Mouse (Mus musculus) midbrain, embryonic 13.5 days (tissue): ENCODE results near the gene E2f6. TPM values are rescaled to one million over a fixed set of nuclear protein-coding genes. Genes with fewer than 3 reads are reported as not detected.

Experiments used
- ATAC-seq: fragments of 200-750 bp; cut with Nextera tagmentation; 2 replicates; pipeline ENCODE4 v1.8.0; 2017; ENCODE audit warnings: mild to moderate bottlenecking, moderate TSS enrichment, moderate library complexity
- H3K27ac ChIP-seq: fragments of 300-500 bp; sonication (generic); 2 replicates; pipeline ENCODE4 v1.5.1; 2015; ENCODE audit warnings: inconsistent platforms, mild to moderate bottlenecking, moderate library complexity
- H3K27me3 ChIP-seq: fragments of 300-500 bp; sonication (generic); 2 replicates; pipeline ENCODE4 v1.6.1; 2015; ENCODE audit warnings: mild to moderate bottlenecking, inconsistent platforms
- H3K36me3 ChIP-seq: fragments of 300-500 bp; sonication (generic); 2 replicates; pipeline ENCODE4 v1.6.1; 2015; ENCODE audit warnings: mild to moderate bottlenecking, inconsistent platforms
- H3K4me1 ChIP-seq: fragments of 300-500 bp; sonication (generic); replicated peaks from 2 replicates; pipeline ENCODE4 v1.6.1; 2015; ENCODE audit warnings: inconsistent platforms
- H3K4me2 ChIP-seq: fragments of 300-500 bp; sonication (generic); replicated peaks from 2 replicates; pipeline ENCODE4 v1.6.1; 2015; ENCODE audit warnings: moderate library complexity, mild to moderate bottlenecking, inconsistent platforms
- H3K4me3 ChIP-seq: fragments of 300-500 bp; sonication (generic); replicated peaks from 2 replicates; pipeline ENCODE4 v1.5.1; 2015; ENCODE audit warnings: mild to moderate bottlenecking, inconsistent platforms
- H3K9ac ChIP-seq: fragments of 300-500 bp; sonication (generic); replicated peaks from 2 replicates; pipeline ENCODE4 v1.6.1; 2015; ENCODE audit warnings: mild to moderate bottlenecking, inconsistent platforms
- H3K9me3 ChIP-seq: fragments of 300-500 bp; sonication (generic); 2 replicates; pipeline ENCODE4 v1.6.1; 2016; ENCODE audit warnings: mild to moderate bottlenecking, inconsistent platforms
- WGBS: fragments of 180-500 bp; shearing (Covaris S2); methylation state at CpG from one replicate; pipeline ENCODE4 v1.1.7; 2015; 5-methylcytosine and 5-hydroxymethylcytosine counted together
- polyA plus RNA-seq: library from polyadenylated mRNA; unstranded; fragments of >200 nt; fragmentation: Nextera tagmentation; extraction: Ambion mirVana; gene quantifications from 2 replicates; pipeline ENCODE4 v1.2.1, GENCODE M21; 2015

The E2f6 gene
- polyA plus RNA-seq, 1 experiment from 2014 or later: 49.5 TPM

DNA sequence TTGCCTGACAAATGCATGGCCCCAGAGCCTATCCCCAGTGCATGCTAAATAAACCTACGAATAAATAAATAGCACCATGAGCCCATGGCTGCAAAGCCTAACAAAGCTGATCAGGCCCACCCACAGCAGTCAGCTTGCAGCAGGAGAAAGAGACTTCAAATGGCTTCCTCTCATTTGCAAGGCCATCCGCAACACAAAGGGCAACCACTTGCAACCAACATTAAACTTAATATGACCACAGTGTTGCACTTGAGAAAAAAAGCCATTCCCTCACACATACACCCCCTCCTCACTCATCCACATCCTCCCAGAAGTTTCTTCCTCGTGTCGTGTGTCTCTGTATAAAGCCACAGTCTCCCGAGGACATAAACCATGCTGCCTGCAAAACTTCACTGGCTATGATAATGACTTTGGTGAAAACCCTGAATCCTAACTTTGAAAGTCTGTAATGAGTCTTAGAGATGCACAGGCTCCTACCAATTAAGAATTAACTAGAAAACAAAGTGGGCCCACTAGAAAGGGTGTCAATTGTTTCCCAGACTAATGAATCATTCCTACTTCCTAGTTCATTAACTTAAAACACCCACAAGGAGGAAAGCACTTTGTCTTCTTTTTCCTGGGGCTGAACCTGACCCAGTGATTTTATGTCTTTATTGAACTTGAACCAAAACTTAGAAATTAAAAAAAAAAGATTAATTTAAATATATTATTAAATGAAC lies 7.4 kb upstream of the E2f6 start:
- 12% methylated on average over 5 of the region's 5 CpGs for WGBS
- Histone ChIP-seq H3K4me3 (no peak overlapping the region), H3K4me1 (peaks cover 33% of the 10 kb centered on the region), H3K36me3 (no peaks in the 10 kb centered on the region), H3K4me2 (no peak overlapping the region), H3K9me3 (no peaks in the 10 kb centered on the region), H3K9ac (no peak overlapping the region), H3K27me3 (peaks cover 21% of the 10 kb centered on the region), H3K27ac (no peak overlapping the region)
- ATAC-seq: no peak

DNA sequence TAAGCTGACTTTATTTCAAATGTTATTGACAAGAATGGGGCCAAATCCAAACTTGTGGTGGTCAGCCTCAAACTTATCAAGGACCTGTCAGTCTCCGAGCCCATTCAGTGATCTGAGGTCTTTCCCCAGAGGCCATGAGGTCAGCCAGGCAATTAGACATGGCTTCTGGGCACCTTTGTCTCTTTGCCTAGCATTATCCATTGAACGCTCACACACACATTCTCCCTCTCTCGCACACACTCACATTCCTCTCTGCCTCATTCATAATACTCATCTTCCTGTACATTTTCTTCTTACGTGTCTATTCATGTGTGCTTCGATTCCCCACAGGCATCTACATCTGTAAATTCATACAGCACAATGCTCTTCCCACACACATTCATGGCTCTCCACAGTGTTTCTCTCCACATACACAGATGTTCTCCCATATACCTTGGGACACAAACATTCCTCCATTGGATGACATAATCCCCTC lies 6.8 kb upstream of the E2f6 start:
- Histone ChIP-seq H3K4me3 (no peak overlapping the region), H3K9me3 (no peaks in the 10 kb centered on the region), H3K27ac (no peak overlapping the region), H3K4me1 (peaks cover 28% of the 10 kb centered on the region), H3K9ac (no peak overlapping the region), H3K4me2 (no peak overlapping the region), H3K36me3 (no peaks in the 10 kb centered on the region), H3K27me3 (peaks cover 23% of the 10 kb centered on the region)
- no peak for ATAC-seq
- 10% methylated on average over 5 of the region's 5 CpGs for WGBS

DNA sequence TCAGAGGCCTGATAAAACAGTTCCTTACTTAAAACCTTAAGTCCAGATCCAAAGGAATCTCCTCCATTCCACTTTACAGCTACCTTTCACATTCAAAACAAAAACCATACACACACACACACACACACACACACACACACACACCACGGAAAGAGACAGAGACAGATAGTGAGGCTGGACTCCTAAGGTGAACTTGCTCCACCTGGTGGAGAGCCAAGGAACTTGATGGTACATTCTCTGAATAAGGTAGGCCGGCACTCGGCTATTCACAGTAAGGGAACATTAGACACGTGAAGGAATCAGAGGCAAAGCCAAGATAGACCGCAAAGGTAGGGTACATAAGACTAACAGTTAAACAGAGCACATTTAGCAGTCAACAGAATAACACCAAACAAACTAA lies 5.3 kb upstream of the E2f6 start:
- WGBS: 3% methylated on average over 5 of the region's 5 CpGs
- Histone ChIP-seq H3K36me3 (no peaks in the 10 kb centered on the region), H3K4me3 (no peak overlapping the region), H3K9ac (no peak overlapping the region), H3K9me3 (no peaks in the 10 kb centered on the region), H3K4me1 (peaks cover 16% of the 10 kb centered on the region), H3K4me2 (no peak overlapping the region), H3K27me3 (peaks cover 35% of the 10 kb centered on the region), H3K27ac (no peak overlapping the region)
- ATAC-seq: peak; percentile 75

DNA sequence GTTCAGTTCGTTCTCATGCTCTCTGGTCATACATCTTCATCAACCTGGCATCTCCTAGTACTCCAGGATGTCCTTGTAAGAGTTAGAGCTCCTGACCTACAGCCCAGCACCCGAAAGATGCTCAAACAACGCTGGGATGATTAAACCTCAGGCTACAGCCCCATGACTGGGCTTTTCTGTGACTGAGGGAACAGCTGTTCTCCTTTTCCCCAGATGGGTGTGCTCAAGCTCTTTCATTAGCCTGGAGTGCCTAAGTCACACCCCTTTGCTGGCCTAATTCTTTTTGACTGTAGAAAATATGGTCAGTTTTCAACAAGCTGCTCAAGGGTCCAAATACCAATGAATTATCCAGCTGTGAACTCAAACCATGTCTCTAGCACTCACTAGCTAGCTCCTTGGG lies 2.7 kb upstream of the E2f6 start:
- ATAC-seq: peak; percentile 34; the same call in 1 of the 2 replicates
- H3K4me1 ChIP-seq: peaks cover 29% of the 10 kb centered on the region
- H3K27ac ChIP-seq: no peak overlapping the region
- H3K9me3 ChIP-seq: no peaks in the 10 kb centered on the region
- H3K36me3 ChIP-seq: no peaks in the 10 kb centered on the region
- H3K4me2 ChIP-seq: no peak overlapping the region
- H3K9ac ChIP-seq: no peak overlapping the region
- H3K4me3 ChIP-seq: no peak overlapping the region
- peaks cover 35% of the 10 kb centered on the region for H3K27me3 ChIP-seq
- WGBS: 49% methylated on average over 3 of the region's 3 CpGs

DNA sequence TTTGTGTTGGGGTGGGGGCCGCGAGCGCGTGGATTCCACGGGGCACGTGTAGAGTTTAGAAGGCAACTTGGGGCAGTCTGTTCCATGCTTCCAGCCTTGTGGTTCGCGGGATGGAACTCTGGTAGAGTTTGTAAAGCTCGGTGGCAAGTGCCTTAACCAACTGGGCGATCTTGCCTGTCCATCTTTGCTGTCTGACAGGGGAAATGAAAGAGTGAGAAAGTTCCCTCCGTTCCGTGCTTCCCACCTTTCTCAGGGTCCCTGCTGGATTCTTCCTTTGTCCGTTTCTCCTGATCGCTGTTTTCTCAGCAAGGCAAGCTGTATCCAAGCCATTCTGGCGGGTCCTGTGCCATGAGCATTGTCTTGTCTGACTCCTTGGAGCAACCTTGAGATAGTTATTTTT lies 714 bp downstream of the E2f6 start:
- ATAC-seq: peak; percentile 38
- peak overlapping the region; percentile 85 for H3K4me2 ChIP-seq
- peak overlapping the region; percentile 89 for H3K9ac ChIP-seq
- peaks cover 30% of the 10 kb centered on the region for H3K27me3 ChIP-seq
- no peaks in the 10 kb centered on the region for H3K9me3 ChIP-seq
- H3K4me3 ChIP-seq: peak overlapping the region; percentile 84
- no peak overlapping the region for H3K27ac ChIP-seq
- H3K4me1 ChIP-seq: peaks cover 27% of the 10 kb centered on the region
- peaks cover 16% of the 10 kb centered on the region for H3K36me3 ChIP-seq
- 8% methylated on average over 15 of the region's 15 CpGs for WGBS

DNA sequence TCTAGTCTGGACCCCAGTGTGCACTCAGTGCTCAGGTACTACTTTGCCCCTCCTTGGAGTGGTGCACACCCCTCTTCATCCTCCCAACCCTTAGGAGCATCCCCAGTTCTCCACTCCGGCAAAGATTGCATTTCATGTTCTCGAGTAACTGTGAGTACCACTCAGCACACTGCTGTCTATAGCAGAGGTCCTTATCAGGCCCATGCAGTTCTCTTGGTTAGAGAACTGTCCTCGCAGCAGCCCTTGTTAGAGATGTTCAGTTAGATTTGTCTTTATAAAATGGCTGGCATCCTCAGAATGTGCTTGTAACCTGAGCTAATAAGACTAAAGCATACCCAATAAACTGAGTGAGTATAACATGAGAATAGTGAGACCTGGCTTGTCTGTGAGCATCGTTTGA lies 6.4 kb downstream of the E2f6 start:
- H3K4me3 ChIP-seq: no peak overlapping the region
- H3K9ac ChIP-seq: no peak overlapping the region
- peaks cover 54% of the 10 kb centered on the region for H3K36me3 ChIP-seq
- no peak for ATAC-seq
- no peaks in the 10 kb centered on the region for H3K27me3 ChIP-seq
- H3K4me2 ChIP-seq: no peak overlapping the region
- H3K27ac ChIP-seq: no peak overlapping the region
- H3K9me3 ChIP-seq: no peaks in the 10 kb centered on the region
- peaks cover 37% of the 10 kb centered on the region for H3K4me1 ChIP-seq
- WGBS: 92% methylated on average over 4 of the region's 4 CpGs

DNA sequence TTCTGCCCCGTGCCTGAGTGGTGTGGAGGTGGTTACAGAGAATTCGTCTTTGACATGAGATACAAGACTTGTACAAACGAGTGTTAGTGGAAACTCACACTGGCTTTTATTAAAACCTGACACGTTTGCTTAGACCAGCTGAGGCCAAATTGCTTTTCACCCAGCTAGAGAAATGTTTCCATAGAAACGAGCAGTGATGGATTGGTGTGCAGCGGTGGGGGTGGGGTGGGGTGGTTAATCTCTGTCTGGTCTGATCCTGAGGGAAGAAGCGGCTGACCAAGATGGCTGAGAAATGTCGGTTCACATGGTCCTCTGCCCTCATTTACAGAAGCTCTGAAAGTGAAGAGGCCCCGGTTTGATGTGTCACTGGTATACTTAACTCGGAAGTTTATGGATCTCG lies 7.8 kb downstream of the E2f6 start:
- Histone ChIP-seq H3K4me1 (peaks cover 26% of the 10 kb centered on the region), H3K4me3 (no peak overlapping the region), H3K36me3 (peaks cover 68% of the 10 kb centered on the region), H3K27me3 (no peaks in the 10 kb centered on the region), H3K4me2 (peak overlapping the region; percentile 13; the same call in 1 of the 2 replicates), H3K9ac (no peak overlapping the region), H3K27ac (peak overlapping the region; percentile 62), H3K9me3 (no peaks in the 10 kb centered on the region)
- 22% methylated on average over 11 of the region's 11 CpGs for WGBS
- ATAC-seq: peak; percentile 71

DNA sequence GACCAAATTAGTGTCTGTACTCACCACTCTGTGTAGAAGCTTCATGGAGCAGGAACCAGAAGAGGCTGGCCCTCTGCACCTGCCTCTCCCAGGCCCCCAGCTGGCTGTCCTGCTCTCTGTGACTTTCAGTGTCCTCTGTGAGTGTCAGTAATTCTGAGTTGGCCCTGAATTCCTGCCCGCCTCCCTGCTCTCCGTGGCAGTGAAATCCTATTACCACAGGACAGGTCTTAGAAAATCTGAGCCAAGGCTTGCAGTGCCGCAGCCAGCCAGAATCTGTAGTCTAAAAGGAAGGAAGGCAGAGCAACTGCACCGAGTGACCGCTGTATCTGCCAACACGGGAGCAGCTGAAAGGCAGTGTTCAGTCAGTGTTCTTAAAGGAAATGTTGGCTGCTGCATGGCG lies 10.0 kb downstream of the E2f6 start:
- ATAC-seq: no peak
- Histone ChIP-seq H3K4me1 (peaks cover 23% of the 10 kb centered on the region), H3K9me3 (no peaks in the 10 kb centered on the region), H3K27me3 (no peaks in the 10 kb centered on the region), H3K4me3 (no peak overlapping the region), H3K36me3 (peaks cover 78% of the 10 kb centered on the region), H3K27ac (peak overlapping the region; percentile 63), H3K9ac (no peak overlapping the region), H3K4me2 (no peak overlapping the region)
- 51% methylated on average over 7 of the region's 7 CpGs for WGBS

DNA sequence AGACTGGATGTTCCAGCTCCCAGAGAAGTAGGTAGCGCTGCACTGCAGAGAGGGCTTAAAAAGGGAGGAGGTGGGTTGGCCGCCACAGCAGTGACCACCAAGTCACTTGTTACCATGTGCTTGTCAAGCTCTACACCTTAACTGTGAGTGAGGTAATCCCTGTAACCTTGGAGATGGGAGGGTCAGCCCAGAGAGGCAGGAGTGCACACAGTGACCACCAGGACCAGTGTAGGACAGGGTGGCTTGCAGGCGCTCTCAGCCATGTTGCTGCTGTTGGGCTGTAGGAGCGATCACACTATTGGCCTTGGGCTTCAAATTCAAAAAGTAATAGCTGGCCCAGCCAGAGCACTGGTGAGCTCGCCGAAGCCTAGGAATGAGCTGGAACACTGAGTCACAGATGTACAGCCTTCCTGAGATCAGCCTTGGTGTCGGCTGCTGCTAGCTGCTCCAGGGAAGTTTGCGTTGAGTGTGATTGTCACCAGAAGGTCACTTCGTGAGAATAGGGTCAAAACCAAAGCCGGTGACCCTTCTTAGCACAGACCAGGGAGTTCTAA lies 11.5 kb downstream of the E2f6 start:
- Histone ChIP-seq H3K36me3 (peaks cover 77% of the 10 kb centered on the region), H3K27ac (peak overlapping the region; percentile 19; the same call in 1 of the 2 replicates), H3K9ac (no peak overlapping the region), H3K4me1 (peaks cover 23% of the 10 kb centered on the region), H3K9me3 (no peaks in the 10 kb centered on the region), H3K4me2 (no peak overlapping the region), H3K4me3 (no peak overlapping the region), H3K27me3 (no peaks in the 10 kb centered on the region)
- 95% methylated on average over 10 of the region's 10 CpGs for WGBS
- no peak for ATAC-seq

DNA sequence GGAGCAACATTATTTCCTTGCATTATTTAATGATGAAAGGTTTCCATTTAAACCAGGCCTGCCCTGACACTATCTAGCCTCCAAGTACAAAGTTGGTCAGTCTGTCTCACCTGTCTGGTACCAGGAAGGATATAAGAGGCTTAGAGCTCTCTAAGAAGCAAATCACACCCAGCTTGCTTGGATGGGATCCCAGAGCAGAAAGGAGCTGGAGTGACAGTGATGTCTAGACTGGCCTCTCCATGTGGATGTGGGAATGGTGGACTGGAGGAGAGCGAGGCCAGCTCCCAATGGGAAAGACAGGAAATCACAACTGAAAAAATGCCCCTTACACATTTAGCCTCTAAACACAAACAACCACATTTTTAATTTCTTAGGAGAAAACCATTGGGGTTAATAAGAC lies 12.9 kb downstream of the E2f6 start:
- Histone ChIP-seq H3K4me1 (peaks cover 16% of the 10 kb centered on the region), H3K9me3 (no peaks in the 10 kb centered on the region), H3K36me3 (peaks cover 86% of the 10 kb centered on the region), H3K4me2 (no peak overlapping the region), H3K27me3 (no peaks in the 10 kb centered on the region), H3K4me3 (no peak overlapping the region), H3K27ac (no peak overlapping the region), H3K9ac (no peak overlapping the region)
- ATAC-seq: no peak
- 91% methylated on average over 1 of the region's 1 CpGs for WGBS

DNA sequence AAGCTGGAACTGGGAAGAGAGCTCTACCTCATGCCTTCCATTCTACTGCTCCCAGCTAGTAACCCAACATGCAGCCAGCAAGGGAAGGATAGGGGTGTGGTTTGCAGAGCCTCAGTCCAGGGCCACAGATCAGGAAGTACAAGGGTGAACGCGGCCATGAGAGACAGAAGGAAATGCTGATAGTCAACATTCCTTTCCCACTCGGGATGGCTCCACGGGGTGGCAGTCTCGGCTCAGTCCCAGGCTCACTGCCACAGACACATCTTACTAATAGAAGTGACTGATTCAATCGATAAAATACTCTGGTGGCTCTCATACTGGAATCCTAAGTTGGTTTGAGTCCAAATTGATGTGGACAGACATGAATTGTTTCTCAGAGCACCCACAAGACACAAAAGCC lies 17.7 kb downstream of the E2f6 start:
- WGBS: 81% methylated on average over 6 of the region's 6 CpGs
- Histone ChIP-seq H3K36me3 (peaks cover 61% of the 10 kb centered on the region), H3K9ac (no peak overlapping the region)

DNA sequence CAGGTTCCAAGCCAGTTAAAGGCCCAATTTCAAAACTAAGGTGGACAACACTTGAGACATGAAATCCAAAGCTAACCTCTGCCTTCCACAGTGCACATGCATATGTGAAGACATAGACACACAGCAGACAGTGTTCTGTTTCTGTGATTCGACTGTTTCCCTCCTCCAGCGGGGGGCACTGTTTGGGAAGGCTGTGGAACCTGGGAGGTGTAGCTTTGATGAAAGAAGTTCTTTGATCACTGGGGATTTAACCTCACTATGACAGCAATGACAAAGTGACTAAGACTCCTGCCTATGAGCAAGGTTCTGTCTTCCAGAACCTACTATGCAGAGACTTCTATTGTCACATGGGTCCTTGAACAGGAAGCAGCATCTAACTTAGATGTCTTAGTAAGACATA lies 19.0 kb downstream of the E2f6 start:
- no peaks in the 10 kb centered on the region for H3K4me1 ChIP-seq
- no peaks in the 10 kb centered on the region for H3K9me3 ChIP-seq
- ATAC-seq: no peak
- no peak overlapping the region for H3K27ac ChIP-seq
- H3K27me3 ChIP-seq: no peaks in the 10 kb centered on the region
- H3K4me3 ChIP-seq: no peak overlapping the region
- no peak overlapping the region for H3K9ac ChIP-seq
- H3K36me3 ChIP-seq: peaks cover 49% of the 10 kb centered on the region
- no peak overlapping the region for H3K4me2 ChIP-seq
- WGBS: 88% methylated on average over 2 of the region's 2 CpGs

More for the DNA sequence above, 17.7 kb downstream of the E2f6 start:
- H3K27ac ChIP-seq: no peak overlapping the region
- ATAC-seq: no peak
- H3K4me2 ChIP-seq: no peak overlapping the region
- no peaks in the 10 kb centered on the region for H3K9me3 ChIP-seq
- H3K4me3 ChIP-seq: no peak overlapping the region
- no peaks in the 10 kb centered on the region for H3K4me1 ChIP-seq
- H3K27me3 ChIP-seq: no peaks in the 10 kb centered on the region
